Mouse (Mus musculus) olfactory bulb, adult 2 months (tissue): ENCODE measurements at regions not wholly inside any gene's neighbourhood (a gene's known extent, or its start where the extent isn't known, plus 50 kb on each side); places are given as distances from the start of the nearest gene placed in this dataset.

Experiments
- CTCF ChIP-seq: fragments of 200-500 bp; IDR thresholded peaks from 2 replicates; pipeline ENCODE4 v1.5.1; 2012; ENCODE audit warnings: low read depth, mild to moderate bottlenecking, low read length, moderate library complexity; ENCODE audit not compliant: insufficient read depth
- POLR2A ChIP-seq: fragments of 200-500 bp; IDR thresholded peaks from 2 replicates; pipeline ENCODE4 v1.6.1; 2012; ENCODE audit warnings: mild to moderate bottlenecking, low read depth, low read length, moderate library complexity; ENCODE audit not compliant: insufficient read depth

GRCm38 (mm10) chr8:89295686-89296085 is 251.7 kb upstream of the Sall1 start:
- TF ChIP-seq CTCF (no peak), POLR2A (no peak)
